Comparison of ENCODE assay signal across 28 mouse cellular contexts in the genomic region with DNA sequence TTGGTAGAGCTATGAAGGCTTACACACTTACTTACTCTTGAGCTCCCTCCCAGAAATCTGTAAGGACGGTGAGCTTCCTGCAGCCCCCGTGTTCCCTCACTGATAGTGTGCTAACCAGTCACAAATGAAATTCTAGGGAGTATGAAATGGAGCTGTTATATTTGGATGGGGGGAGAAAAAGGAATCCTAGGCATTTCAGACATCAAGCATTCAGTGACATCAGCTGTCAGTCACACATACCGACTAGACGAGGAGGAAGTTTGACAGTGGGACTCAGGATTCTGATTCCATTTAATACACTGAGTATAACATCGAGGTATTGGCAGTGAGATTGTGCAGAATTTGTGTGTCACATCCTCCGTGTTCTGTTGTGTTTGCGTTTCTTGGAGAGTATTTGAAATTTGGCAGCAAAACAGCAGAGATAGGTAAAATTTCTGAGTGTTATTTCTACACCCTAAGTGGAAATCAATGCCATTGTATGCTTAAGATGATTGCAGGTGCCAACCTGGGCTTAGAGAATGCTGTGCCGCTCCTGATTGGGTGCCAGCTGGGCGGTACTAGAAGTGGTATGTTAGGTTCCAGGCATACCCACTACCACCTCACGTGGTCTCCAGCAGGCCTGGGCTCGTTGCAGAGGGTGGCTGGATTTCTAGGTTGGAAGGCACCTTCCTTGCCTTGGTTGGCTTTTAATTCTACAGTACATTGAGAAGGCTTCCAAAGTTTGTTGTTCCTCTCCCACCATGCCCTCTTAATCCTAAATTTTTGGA.
DNase-seq lines count a peak whose midpoint lies in the region; ATAC-seq and TF ChIP-seq lines count a peak whose summit lies in the region.
"Had no signal": no experiment of that assay in that cellular context is flagged by ENCODE, and none has a peak within 500 bp of the region (broad histone marks: within the 10 kb centered on the region; RNA-seq: fewer than 3 reads in every experiment).

No protein-coding gene starts in this region.

- H3K4me2 ChIP-seq in heart, embryonic 11.5 days = peak overlapping the region; percentile 8; the same call in 1 of the 2 replicates
- H3K4me2 ChIP-seq in heart, postnatal 0 days (ENCODE audit: low read depth, low read length) = peak overlapping the region; percentile 17; the same call in 1 of the 2 replicates
- H3K4me2 ChIP-seq: forebrain, embryonic 15.5 days; hindbrain, embryonic 14.5 days; limb, embryonic 12.5 days; liver, embryonic 11.5 days; midbrain, embryonic 15.5 days; neural tube, embryonic 15.5 days; stomach, embryonic 15.5 days had no signal

- no peak for DNase-seq in heart, postnatal 36 days
- DNase-seq in heart, postnatal 0 days (ENCODE audit: low spot score) = peak; percentile 72
- DNase-seq in heart, adult 8-10 months (ENCODE audit: low spot score) = no peak
- peak; percentile 47 for DNase-seq in lung, postnatal 36 days
- no peak for DNase-seq in lung, postnatal 10 days
- DNase-seq in cerebellum, postnatal 4 days (ENCODE audit: low spot score in 2 of 2) = no peak
- DNase-seq: adrenal gland, postnatal 36 days; cerebellum, adult 18-20 months; cerebellum, postnatal 10 days; kidney, postnatal 25 days; liver, postnatal 0 days; retina, postnatal 1 day; right cerebral cortex, postnatal 14 days; thymus, postnatal 14 days had no signal

- no peak for TF ChIP-seq CTCF in heart, postnatal 0 days (IDR thresholded peaks at IDR 0.05; ENCODE audit: low read depth)
- TF ChIP-seq CTCF in embryonic fibroblast, embryonic 13.5 days (IDR thresholded peaks at IDR 0.05; ENCODE audit: borderline replicate concordance, insufficient read depth, low read length) = no peak

- TF ChIP-seq EP300 in heart, postnatal 0 days (IDR thresholded peaks at IDR 0.05; ENCODE audit: low read depth) = peak; percentile 52; the same call in 1 of the 2 replicates

- no peaks in the 10 kb centered on the region for H3K27me3 ChIP-seq in heart, embryonic 11.5 days (ENCODE audit: control insufficient read depth, insufficient read depth, low read length)
- no peaks in the 10 kb centered on the region for H3K27me3 ChIP-seq in heart, postnatal 0 days (ENCODE audit: control insufficient read depth, insufficient read depth, low read length)
- H3K27me3 ChIP-seq: forebrain, embryonic 15.5 days; limb, embryonic 12.5 days; midbrain, embryonic 15.5 days; neural tube, embryonic 15.5 days; stomach, embryonic 15.5 days had no signal

- H3K9ac ChIP-seq in heart, embryonic 11.5 days (ENCODE audit: low read depth, low read length) = no peak overlapping the region
- H3K9ac ChIP-seq in heart, postnatal 0 days (replicated peaks; ENCODE audit: low read depth, low read length) = no peak overlapping the region
- H3K9ac ChIP-seq: forebrain, embryonic 15.5 days; hindbrain, embryonic 14.5 days; liver, postnatal 0 days; midbrain, embryonic 15.5 days; neural tube, embryonic 15.5 days; stomach, embryonic 15.5 days had no signal

- no peaks in the 10 kb centered on the region for H3K9me3 ChIP-seq in heart, embryonic 11.5 days (replicated peaks; ENCODE audit: control insufficient read depth, low read length)
- H3K9me3 ChIP-seq in heart, postnatal 0 days (replicated peaks; ENCODE audit: control insufficient read depth, low read length) = no peaks in the 10 kb centered on the region
- H3K9me3 ChIP-seq: forebrain, embryonic 10.5 days; forebrain, embryonic 15.5 days; limb, embryonic 12.5 days; midbrain, embryonic 10.5 days; midbrain, embryonic 15.5 days; neural tube, embryonic 15.5 days; stomach, embryonic 15.5 days had no signal

- 58% methylated on average over 11 of the region's 11 CpGs for WGBS in heart, embryonic 11.5 days (ENCODE audit: insufficient replicate concordance)
- WGBS in heart, postnatal 0 days = 29% methylated on average over 11 of the region's 11 CpGs

- intact Hi-C loops in heart, postnatal 36 days (cut with DNase I) = no loop called here

- H3K4me3 ChIP-seq in heart, embryonic 11.5 days (ENCODE audit: low read depth, low read length) = no peak overlapping the region
- no peak overlapping the region for H3K4me3 ChIP-seq in heart, postnatal 0 days (ENCODE audit: low read depth, low read length)
- no peak overlapping the region for H3K4me3 ChIP-seq in embryonic fibroblast, embryonic 13.5 days (ENCODE audit: insufficient read depth, low read length)
- H3K4me3 ChIP-seq: forebrain, embryonic 10.5 days; forebrain, embryonic 15.5 days; left cerebral cortex, adult 2 months; limb, embryonic 12.5 days; midbrain, embryonic 10.5 days; midbrain, embryonic 15.5 days; neural tube, embryonic 15.5 days; stomach, embryonic 15.5 days had no signal

- peak overlapping the region; percentile 13; the same call in 1 of the 2 replicates for H3K27ac ChIP-seq in heart, embryonic 11.5 days (ENCODE audit: low read depth, low read length)
- H3K27ac ChIP-seq in heart, postnatal 0 days (ENCODE audit: low read depth) = peak overlapping the region; percentile 82
- peak overlapping the region; percentile 97; the same call in 1 of the 2 replicates for H3K27ac ChIP-seq in embryonic fibroblast, embryonic 13.5 days (ENCODE audit: insufficient read depth, low read length)
- H3K27ac ChIP-seq: forebrain, embryonic 10.5 days; forebrain, embryonic 15.5 days; hindbrain, embryonic 14.5 days; left cerebral cortex, adult 2 months; midbrain, embryonic 10.5 days; midbrain, embryonic 15.5 days; neural tube, embryonic 15.5 days; stomach, embryonic 15.5 days had no signal

- TF ChIP-seq POLR2A in embryonic fibroblast, embryonic 13.5 days (IDR thresholded peaks at IDR 0.05; ENCODE audit: low read depth, low read length) = no peak

- peaks cover 40% of the 10 kb centered on the region for H3K4me1 ChIP-seq in heart, embryonic 11.5 days (ENCODE audit: control insufficient read depth, insufficient read depth, low read length)
- peaks cover 46% of the 10 kb centered on the region for H3K4me1 ChIP-seq in heart, postnatal 0 days (ENCODE audit: control insufficient read depth, insufficient read depth)
- peaks cover 30% of the 10 kb centered on the region for H3K4me1 ChIP-seq in embryonic fibroblast, embryonic 13.5 days (ENCODE audit: control insufficient read depth, insufficient read depth, low read length)

- ATAC-seq in heart, embryonic 11.5 days (replicated peaks; ENCODE audit: insufficient number of reproducible peaks, low FRiP score, low TSS enrichment) = no peak
- peak; percentile 68 for ATAC-seq in heart, postnatal 0 days (ENCODE audit: insufficient read depth, low read depth)
- ATAC-seq: forebrain, embryonic 15.5 days; intestine, postnatal 0 days; liver, postnatal 0 days; lung, postnatal 0 days; midbrain, embryonic 15.5 days had no signal

- no peaks in the 10 kb centered on the region; the same call in 1 of the 2 replicates for H3K36me3 ChIP-seq in heart, embryonic 11.5 days (ENCODE audit: control insufficient read depth, insufficient read depth, low read length)
- H3K36me3 ChIP-seq in heart, postnatal 0 days (replicated peaks; ENCODE audit: control insufficient read depth, insufficient read depth, low read length) = no peaks in the 10 kb centered on the region
- H3K36me3 ChIP-seq: forebrain, embryonic 15.5 days; midbrain, embryonic 10.5 days; midbrain, embryonic 15.5 days; neural tube, embryonic 15.5 days; stomach, embryonic 15.5 days had no signal

Comparison
In these comparisons a context has a peak if more than half of its experiments do, and no peak if none do; other contexts are left out.
1. DNase-seq: peak in heart, postnatal 0 days (single experiment) and lung, postnatal 36 days (single experiment); none in heart, postnatal 36 days (0 of 2), heart, adult 8-10 months (single experiment), lung, postnatal 10 days (single experiment) and cerebellum, postnatal 4 days (0 of 2).
2. H3K27ac ChIP-seq: peak in every context shown above with its lines; median percentile 97 in embryonic fibroblast, embryonic 13.5 days; 82 in heart, postnatal 0 days; 13 in heart, embryonic 11.5 days.